Mouse (Mus musculus): ENCODE measurements around the gene Zfp867.

Zfp867 gene

GRCm38 (mm10) chr11:59456891-59457290 lies 15.4 kb downstream of the Zfp867 start:
- no peak for DNase-seq

DNA sequence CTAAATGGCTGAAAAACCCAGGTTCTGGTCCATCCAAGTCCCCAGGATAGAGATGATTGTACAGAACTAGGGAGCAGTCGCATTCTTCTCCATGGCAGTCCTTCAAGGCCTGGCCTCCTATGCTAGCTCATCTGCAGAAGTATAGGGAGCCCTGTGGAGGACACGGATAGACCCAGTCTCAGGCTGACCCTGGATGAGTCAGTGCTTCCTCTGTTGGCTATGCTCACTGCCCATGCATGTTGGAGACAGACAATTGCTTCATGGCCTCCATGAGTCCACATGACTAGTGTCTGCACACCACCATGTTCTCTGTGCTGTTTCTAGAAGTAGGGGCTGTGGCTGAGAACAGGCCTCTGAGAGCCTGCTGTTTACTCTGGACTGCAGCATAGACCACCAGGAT lies 15.9 kb downstream of the Zfp867 start:
- no peak for DNase-seq

DNA sequence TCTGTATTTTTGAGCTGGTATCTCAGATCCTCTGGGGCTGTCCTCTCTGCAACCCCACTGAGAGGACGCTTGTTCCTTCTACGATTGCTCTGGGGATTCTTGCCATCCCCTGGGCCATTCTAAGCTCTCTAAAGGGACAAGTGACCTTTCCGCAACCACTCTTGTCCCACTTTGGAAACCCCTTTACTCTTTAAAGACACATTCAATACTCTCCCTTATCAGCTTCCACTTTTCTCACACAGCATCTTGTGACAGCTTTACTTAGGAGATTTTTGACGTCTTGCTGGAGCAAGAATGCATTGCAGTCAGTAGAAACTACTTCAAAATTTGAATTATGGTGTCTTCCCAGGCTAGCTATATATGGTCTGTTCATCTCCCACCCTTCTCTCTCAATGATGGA lies 21.2 kb downstream of the Zfp867 start, which contains the start of gene Snap47:
TSS of gene Snap47 (minus strand) at position 101 of the 400 bp plus-strand sequence.
- no peak for DNase-seq

DNA sequence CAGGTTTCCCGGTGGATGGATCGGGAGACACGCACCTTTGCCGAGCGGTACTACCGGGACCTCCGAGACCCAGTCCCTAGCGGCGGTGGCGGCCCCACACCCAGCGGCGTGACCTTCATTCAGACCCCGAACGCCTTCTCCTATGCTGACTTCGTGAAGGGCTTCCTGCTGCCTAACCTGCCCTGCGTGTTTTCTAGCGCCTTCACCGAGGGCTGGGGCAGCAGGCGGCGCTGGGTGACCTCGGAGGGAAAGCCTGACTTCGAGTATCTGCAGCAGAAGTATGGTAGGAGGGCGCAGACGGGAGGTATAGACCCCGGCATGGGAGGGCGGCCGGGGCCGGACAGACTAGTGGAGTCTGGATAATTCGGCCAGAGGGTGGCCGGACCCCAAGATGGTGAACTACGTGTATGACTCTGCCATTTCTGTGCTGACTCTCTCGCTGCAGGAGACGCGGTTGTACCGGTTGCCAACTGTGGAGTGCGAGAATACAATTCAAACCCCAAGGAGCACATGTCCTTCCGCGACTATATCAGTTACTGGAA lies 22.0 kb downstream of the Zfp867 start:
- peak; percentile 72 for DNase-seq

DNA sequence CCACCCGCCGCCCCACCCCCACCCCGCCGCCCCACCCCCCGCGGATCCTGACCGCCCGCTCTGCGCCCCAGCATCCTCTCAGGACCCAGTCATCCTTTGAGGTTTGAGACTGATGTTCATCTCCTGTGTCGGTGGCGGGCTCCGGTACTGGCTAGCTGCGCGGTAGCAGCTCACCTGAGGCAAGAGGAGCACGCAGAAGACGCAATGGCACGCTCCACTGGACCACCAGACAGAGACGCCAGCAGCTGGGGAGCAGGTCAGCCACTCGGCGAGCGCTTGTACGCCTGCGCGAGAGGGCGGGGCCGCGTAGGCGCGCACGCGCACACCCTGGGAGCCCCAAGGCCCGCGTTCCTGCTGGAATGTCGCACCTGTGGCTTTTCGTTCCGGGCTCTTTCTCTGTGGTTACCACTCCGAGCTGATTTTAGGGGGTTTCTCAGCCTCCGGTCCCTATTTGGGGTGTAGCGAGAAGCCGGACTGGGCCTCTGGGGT lies 22.5 kb downstream of the Zfp867 start, which contains the start of gene Jmjd4:
TSS of gene Jmjd4 (plus strand) at position 305 of the 489 bp plus-strand sequence.
- peak; percentile 93 for DNase-seq

- DNase-seq: no peak
Observed at GRCm38 (mm10) chr11:59443102-59443501, 29.2 kb downstream of the Zfp867 start.

- no peak for DNase-seq
Observed at GRCm38 (mm10) chr11:59437954-59438353, 34.3 kb downstream of the Zfp867 start.

DNA sequence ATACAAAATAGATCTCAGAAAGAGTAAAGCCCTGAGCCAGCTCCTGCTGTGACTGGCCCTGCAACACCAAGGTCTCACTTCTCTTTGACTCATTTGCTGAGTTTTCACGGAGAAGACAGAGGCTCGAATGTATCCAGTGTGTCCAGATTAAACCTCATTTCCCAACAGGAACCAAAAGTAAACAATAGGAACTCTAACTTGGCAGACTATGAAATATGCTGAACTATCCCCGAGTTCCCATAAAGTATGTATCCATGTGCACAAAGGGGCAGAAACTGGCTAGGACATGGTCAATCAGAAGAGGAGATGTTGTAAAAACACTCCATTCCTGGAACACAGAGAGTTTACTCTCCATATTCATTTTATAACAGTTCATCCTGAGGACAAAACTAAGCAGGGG lies 40.0 kb downstream of the Zfp867 start:
- DNase-seq: no peak

DNA sequence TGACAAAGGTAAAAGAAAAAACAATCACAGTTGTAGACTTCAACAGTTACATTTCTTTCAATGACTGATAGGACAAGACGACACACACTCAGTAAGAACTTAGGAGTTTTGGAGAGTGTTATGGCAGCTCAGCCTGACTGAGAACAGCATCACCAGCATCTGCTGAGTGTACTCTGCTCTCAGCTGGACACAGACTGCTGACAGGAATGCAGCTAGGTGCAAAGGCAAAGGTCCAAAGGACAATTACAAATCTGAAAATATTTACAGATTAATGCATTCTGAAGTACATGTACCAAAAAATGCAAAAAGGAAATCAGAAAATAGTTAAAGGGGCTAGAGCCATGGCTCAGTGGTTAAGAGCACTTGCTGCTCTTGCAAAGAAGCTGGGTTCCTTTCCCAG lies 42.3 kb downstream of the Zfp867 start:
- DNase-seq: no peak

DNA sequence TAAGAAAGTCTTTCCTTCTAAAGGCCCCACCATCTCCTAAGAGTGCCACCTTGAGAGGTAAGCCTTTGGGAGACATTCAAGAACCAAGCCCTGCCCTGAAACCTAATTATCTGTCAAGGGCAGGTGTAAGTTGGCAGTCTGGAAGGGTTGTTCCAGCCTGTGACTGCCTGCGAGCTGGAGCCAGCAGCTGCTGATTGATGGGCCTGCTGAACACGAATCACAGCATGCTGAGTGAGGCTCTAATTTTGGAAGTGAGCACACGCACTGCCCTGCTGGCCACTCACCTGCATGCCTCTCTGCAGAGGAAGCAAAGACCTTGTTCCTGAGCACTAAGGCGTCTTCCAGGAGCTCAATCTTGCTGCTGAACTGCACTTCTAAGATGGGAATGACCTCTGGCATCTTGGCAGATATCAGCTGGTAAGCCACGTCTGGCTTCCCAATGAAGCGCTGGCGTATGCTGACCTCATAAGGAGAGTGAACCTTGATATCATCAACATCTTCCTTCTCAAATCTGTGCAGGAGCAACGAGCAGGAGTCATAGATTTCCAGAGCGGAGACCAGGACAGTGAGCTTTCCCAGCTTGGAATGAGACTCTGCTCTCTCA lies 44.1 kb downstream of the Zfp867 start:
- no peak for DNase-seq

- peak; percentile 75 for DNase-seq
Observed at GRCm38 (mm10) chr11:59425671-59426101, 46.6 kb downstream of the Zfp867 start.

DNA sequence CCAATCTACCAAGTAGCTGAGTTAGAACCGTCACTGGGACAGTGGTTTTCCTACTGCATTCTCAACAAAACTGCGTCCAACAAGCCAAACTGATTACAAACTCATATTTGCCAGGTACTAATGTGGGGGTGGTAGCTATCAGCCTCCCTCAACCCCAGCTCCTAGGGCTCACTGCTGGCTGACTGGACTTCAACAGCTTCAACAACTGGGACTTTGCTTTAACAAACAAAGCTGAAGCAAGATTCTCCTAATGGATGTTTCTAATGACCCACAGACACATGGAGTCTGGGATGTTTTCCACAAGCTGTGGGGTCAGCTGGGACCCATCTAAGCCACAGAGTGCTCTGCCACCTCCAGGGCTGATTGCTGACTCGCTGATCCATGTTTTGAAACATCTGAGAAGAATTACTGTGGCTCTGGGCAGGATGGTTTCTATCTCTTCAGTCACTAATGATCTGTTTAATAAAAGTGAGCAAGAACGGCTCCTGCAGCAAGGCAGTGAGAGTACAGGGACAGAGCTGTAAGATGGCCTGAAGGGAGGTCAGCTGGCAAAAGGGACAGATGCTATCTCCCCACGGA lies 49.2 kb downstream of the Zfp867 start:
- no peak for DNase-seq

DNA sequence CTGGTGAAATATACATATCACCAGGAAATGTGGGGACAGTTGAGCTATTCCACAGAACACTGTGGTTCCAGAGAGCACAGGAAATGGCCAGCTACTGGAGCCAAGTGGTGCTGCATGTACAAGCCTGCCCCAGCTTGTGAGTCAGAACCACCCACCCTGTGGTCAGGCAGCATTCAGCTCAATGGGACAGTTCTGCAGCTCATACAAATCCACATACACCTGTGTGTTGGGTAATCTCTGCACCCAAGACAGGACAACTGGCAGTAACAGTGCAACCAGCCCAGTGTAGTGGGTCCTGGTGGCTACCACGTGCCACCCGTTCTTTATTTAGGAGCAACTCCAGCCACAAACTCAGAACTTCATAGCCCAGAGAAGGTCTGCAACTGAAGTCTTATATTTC lies 50.3 kb downstream of the Zfp867 start:
- DNase-seq: no peak

DNA sequence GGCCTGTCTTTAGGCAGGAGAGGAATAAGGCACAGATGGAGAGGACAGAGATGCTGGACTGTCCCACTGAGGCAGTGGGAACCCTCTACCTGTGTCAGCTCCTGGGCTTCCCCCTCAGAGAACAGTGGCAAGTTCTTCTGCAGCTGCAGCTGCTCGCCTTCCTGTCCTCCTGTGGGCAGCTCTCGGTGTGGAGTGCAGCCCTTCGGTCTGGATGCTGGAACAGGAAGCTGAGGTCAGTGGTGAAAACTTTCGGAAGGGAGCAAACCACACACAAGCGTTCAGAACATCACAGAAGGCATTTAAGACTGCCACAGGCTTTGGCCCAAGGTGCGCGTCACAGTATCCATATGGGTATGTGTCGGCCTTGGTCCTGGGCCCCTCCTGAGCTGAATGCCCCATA lies 50.8 kb downstream of the Zfp867 start:
- DNase-seq: no peak

DNA sequence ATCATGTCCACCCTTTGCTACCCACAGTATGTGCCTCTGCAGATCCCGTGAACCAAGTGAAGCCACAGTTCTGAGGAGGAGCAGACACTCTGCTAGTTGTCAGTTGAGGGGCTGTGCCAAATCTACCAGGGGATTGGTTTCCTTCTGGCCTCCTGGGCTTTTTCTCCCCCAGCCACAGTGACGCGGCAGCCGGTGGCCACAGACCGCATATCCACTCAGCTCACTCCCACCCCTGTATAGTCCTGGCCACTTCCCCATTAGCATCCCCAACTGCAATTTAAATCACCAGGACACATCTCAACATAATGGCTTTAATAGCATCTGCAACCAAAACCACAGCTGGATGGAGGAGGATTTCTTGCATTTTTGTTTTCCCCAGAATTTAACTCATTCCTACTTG lies 53.6 kb downstream of the Zfp867 start:
- no peak for DNase-seq

DNA sequence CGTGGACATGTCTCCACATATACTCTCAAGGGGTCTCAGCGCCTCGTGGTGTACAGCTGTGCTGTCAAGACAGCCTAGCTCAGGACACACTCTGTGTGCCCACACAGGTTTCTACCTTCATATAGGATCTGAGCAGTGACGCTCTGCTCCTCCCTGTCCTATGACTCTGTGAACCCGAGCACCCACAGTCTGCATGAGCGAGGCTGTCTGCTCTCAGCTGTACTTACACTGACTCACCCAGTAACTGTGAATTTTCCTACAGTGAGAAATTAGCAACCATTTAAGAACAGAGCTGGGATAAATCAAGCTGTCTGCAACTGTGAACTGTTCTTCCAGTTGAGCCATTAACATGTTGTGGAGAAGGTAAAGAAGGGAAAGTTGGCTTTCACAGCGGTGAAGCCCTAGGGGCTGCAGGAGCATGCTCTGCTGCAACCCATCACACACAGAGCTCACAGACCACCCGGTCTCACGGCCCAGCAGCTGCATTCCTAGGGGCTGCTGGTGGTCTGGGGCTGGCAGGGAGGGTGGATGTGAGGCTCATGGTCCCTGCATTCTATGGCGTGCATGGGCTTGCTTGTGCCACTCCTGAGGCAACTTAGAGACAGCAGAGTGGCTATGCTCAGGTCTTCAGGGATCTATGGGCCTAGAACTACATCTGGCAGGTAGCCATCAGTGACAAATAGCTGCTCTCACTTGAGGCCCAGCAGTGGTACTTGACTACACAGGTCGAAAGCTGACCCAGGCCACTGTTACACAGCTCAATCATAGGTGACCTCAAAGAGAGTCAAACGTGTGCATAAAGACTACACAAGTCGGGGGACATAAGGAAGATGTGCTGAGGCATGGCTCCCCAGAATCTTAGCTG lies 59.0 kb downstream of the Zfp867 start:
- DNase-seq: no peak

DNA sequence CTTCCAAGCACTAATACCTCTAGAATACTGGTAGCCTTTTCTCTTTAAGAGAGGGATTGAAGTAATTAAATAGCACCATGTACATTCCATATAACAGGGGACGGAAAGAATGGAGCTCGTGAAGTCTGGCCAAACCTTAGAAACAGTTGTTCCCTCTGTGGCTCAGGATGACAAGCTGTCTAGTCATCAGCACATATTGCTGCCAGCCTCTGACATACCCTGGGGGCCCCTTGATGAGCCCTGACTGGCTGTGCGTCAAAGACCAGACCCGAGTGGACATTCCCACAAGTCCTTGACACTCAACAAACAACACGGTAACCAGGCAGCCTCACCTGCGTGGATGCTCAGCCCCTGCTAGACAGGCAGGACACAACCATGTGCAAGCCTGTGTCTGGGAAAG lies 60.2 kb downstream of the Zfp867 start:
- DNase-seq: no peak

All from thymus, postnatal 14 days (tissue).